Mouse (Mus musculus) heart, postnatal 10 days (tissue): Measurements from ENCODE around the gene Unc13d. TPM values are rescaled to one million over a fixed set of nuclear protein-coding genes. Genes with fewer than 3 reads are reported as not detected.

Experiments
- DNase-seq, 2 experiments: peaks; one replicate each; pipeline ENCODE4 v3.0.0; 2021
- intact Hi-C: fragments of 180-260 bp; cut with DNase I; formaldehyde crosslinking; loops from one replicate; pipeline ENCODE4 v1.15.1; 2025
- total RNA-seq, 2 experiments: library from RNA; stranded (reverse); gene quantifications; 2 replicates each; pipeline ENCODE4 v1.2.3; 2021

The Unc13d gene
- total RNA-seq, 2 experiments from 2014 or later = 0.52 to 1.0 TPM

DNA sequence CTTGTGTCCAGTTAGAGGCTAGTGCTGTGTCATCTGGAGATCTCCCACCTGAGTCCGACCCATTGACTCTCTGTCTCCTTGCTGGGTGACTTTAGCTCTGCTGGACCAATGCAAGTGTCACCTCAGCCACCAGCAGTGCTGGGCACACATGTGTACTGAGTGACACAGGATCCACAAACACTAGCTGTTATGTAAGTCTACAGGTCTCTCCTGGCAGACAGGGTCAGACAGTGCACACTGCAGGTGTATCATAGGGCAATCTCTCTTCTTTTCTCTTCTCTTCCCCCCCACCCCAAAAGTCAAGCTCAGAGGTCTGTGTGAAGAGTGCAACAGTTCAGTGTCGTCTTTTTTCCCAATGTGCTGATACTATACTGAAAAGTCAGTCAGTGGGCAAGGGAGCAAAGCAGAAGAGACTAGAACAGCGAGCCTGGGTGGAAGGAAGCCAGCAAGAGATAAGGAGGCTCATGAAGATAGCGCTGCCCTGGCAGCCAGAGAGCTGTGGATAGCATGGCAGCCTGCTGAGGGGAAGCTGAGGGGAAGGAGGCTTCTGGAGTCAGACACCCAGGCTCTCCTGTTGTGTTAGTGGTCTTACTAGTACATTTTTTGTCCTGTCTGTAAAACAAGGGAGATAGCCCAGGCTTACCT is 20.4 kb downstream of the Unc13d start:
- intact Hi-C loops = no loop called here
- DNase-seq = no peak

DNA sequence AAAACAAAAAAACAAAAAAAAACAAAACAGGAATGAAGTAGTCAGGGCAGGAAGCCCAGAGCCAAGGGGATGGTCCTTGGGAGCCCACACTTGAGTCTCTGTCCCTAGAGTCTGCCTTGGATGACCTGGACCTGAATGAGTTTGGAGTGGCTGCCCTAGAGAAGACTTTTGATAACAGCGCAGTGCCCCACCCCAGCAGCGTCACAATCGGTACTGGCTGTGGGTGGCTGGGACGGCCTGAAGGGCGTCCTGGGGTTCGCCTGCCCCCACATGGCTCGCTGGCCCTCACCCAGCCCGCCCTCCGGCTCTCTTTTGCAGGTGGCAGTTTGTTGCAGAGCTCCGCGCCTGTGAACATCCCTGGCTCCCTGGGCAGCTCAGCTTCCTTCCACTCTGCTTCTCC is 21.9 kb downstream of the Unc13d start:
- DNase-seq = no peak
- intact Hi-C loops = no loop called here

DNA sequence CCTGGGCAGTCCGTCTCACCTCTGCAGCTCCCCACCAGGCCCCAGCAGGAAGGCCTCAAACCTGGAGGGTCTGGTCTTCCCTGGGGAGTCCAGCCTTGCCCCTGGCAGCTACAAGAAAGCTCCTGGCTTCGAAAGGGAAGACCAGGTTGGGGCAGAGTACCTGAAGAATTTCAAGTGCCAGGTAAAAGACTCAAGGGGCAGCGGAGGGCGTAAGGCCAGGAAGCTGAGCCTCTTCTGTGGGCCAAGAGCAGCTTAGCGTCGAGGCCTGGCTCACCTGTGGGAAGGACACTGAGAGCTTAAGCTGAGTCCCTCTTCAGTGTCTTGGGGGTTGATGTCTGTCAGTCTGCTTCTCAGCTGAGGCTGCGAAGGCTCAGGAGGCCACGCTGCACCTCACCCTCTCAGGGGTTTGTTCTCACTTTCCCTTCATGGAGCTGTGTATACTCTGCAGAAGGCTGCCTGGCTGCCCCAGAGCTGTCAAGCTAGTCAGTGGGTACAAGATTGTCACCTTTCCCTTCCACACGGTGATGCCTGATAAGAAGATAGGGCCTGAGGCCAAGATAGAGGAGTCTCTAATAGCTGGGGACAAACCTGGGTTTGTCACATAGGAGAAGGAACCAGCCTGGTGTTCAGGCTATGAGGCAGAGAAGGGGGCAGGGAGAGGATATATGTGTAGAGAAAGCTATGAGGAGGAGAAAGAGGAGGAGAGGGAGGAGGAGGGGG is 24.1 kb downstream of the Unc13d start:
- intact Hi-C loops = no loop called here

DNA sequence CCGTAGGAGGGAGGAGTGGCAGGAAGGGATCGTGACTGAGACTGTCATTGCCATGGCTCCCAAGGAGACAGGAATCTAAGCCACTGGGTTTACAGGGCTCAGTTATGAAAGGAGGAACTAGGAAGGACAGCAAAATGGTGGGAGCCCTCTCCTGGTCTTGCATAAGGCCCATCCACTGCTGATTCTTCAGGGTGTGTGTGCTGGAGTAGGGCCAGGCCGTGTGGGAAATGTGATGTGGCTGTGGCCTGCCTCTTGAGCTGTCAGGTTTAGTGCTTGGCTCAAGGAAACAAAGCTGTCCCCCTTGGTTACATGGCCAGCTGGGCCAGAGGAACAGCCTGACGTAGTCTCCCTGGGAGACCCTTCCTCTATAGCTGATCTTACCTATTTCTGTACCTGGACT is 27.6 kb downstream of the Unc13d start:
- intact Hi-C loops = no loop called here

More for the DNA sequence above, 24.1 kb downstream of the Unc13d start:
- no peak for DNase-seq

DNA sequence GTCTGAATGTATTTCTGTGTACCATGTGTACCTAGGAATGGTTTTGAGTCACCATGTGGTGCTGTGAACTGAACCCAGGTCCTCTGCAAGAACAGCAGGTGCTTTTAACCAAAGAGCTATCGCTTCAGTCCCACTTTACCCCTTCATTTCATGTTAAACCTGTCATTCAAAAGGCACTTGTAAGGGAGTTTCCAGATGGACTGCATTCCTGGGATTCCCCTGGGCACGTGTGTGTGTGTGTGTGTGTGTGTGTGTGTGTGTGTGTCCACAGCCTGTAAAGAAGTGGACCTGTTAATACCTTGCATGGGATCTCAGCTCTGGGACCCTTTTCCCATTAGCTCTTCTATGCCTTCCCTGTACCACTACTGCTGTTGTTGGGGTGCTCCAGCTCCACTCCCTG is 28.2 kb downstream of the Unc13d start:
- no peak for DNase-seq
- intact Hi-C loops = no loop called here

More for the DNA sequence above, 27.6 kb downstream of the Unc13d start:
- DNase-seq = no peak

DNA sequence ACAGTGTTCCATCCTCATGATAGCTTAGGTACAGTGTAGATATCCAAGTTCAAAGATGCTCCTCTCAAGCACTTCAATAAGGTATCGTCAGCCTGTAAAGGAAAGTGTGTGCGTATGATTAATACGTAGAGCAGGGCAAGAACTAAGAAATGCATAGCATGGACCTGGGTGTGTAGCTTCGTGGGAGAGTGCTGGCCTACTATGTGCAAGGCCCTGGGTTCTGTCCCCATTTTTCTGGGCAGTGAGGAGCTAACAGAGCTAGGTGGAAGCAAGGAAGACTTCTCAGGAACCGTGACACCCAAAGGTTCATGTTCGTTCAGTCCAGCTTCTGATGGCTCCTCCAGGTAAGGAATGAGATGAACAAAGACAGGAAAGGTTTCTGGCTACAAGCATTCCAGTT is 32.6 kb downstream of the Unc13d start:
- intact Hi-C loops = no loop called here
- DNase-seq = no peak

DNA sequence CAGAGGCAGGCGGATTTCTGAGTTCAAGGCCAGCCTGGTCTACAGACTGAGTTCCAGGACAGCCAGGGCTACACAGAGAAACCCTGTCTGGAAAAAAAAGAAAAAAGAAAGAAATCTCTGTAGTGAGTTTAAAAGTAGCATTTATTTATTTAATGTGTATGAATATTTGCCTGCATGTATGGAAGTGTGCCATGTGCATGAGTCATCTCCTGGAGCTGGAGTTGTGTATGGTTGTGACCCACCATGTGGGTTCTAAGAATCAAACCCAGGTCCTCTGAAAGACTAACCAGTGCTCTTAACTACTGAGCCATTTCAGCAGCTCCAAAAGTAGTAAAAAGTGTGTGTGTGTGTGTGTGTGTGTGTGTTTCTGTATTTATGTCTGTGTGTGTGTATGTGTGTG is 34.5 kb downstream of the Unc13d start:
- no peak for DNase-seq

DNA sequence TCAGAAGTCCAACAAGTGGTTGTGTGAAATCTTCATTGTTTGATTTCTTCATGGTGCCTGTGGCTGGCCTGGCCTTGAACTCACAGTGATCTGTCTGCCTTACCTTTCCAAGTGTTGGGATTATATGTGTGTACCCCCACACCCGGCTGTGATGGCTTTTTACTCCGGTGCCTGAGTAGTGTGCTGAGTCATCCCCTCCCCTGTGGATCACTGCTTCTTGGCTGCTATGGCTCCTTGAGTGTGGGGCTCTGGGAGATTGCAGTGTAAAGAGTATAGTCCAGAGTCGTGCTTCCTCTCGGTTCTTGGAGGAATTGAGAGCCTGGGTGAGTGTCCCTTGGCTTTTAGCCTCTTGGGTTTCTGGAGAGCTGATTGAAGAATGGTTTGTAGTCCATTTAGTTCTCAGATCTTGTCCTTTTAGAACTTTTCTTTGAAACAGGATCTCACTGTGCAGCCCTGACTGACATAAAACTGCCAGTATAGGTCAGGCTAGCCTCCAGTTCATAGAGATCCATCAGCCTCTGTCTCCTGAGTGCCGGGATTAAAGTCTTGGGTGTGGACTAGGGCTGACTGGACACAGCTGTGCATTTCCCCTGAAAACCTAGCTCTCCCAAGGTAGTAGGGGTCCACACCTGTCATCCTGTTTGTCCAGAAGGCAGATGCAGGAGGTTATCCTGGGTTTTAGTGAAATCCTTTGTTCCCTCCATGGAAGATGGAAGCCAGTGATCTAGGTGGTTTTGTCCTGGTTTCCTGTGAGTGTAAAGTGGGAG is 35.2 kb downstream of the Unc13d start:
- intact Hi-C loops = no loop called here
- DNase-seq = no peak

More for the DNA sequence above, 34.5 kb downstream of the Unc13d start:
- intact Hi-C loops = no loop called here

DNA sequence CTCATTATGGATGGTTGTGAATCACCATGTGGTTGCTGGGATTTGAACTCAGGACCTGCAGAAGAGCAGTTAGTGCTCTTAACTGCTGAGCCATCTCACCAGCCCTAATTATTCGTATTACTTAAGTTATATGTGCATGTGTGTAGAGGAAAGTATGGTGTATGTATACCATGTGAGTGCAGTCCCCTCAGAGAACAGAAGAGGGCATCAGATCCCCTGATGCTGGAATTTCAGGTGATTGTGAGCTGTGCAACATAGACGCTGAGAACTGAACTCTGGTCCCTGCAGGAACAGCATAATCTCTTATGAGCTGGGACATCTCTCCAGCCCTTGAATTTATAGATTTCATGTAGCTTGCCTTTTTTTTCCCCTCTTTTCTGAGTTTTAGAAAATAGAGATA is 35.9 kb downstream of the Unc13d start:
- intact Hi-C loops = no loop called here

DNA sequence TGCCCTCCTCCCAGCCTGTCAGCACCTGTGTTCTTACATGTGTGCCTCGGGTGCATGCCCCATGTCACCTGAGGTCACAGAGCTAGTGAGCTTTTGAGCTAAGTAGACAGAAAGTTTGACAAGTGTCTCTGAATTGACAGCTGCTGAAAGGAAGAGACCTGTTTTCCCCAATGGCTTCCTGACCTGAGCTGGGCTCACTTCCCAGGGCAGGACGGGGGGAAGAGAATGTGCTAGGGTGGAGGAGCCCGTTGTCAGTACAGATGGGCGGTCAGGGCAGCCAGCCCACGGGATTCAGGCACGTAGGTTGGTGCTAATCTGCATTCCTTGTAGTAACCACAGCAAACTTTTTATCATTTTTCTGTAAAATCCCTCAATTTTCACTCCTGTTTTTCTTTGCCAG is 37.2 kb downstream of the Unc13d start:
- DNase-seq = peak; percentile 46
- intact Hi-C loops = no loop called here

More for the DNA sequence above, 35.9 kb downstream of the Unc13d start:
- no peak for DNase-seq

DNA sequence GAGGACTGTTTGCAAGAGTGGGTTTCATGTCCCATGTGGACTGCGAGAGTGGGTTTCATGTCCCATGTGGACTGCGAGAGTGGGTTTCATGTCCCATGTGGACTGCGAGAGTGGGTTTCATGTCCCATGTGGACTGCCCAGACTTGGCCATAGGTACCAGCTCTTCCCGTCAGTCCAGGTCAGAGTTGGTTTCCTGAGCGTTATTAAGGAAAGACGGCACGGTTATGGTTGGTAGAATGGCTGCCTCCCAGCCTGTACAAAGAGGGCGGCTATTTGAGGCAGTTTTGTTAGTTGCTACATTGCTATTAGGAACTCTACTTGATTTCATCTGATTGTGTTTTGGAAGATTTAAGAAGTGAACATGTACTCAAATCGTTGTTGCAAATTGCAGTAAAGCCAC is 39.9 kb downstream of the Unc13d start:
- intact Hi-C loops = no loop called here
- no peak for DNase-seq

DNA sequence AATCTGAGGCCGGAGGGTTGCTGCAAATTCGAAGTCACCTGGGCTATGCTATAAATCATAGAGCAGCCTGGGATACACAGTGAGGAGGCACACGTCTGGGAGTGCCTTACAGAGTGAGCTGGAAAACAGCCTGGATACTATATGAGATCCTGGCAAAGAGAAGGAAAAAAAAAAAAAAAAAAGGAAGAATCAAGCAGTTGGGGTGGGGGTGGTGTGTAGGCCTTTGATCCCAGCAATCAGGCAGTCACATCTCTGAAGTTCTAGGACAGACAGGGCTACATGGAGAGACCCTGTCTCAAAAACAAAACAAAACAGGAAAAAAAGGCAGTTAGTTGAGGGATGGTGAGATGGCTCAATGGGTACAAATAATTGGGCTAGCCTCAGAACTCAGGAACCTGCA is 41.1 kb downstream of the Unc13d start:
- intact Hi-C loops = no loop called here
- DNase-seq = no peak

DNA sequence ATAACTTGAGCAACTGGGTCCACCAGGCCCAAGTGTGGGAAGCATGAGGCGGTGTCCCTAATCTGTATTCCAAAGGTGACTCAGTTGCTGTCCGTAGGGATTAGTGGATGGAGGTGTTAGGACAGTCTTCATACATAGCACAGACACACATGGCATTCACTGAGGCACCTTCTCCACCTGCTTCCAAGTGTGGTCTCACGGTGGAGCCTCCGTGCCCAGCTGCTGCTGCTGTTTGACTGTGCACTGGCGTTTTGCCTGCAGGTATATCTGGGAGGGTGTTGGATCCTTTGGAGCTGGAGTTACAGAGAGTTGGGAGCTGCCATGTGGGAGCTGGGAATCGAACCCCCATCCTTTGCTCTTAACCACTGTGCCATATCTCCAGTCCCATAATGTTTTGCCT is 43.2 kb downstream of the Unc13d start:
- no peak for DNase-seq
- intact Hi-C loops = no loop called here

DNA sequence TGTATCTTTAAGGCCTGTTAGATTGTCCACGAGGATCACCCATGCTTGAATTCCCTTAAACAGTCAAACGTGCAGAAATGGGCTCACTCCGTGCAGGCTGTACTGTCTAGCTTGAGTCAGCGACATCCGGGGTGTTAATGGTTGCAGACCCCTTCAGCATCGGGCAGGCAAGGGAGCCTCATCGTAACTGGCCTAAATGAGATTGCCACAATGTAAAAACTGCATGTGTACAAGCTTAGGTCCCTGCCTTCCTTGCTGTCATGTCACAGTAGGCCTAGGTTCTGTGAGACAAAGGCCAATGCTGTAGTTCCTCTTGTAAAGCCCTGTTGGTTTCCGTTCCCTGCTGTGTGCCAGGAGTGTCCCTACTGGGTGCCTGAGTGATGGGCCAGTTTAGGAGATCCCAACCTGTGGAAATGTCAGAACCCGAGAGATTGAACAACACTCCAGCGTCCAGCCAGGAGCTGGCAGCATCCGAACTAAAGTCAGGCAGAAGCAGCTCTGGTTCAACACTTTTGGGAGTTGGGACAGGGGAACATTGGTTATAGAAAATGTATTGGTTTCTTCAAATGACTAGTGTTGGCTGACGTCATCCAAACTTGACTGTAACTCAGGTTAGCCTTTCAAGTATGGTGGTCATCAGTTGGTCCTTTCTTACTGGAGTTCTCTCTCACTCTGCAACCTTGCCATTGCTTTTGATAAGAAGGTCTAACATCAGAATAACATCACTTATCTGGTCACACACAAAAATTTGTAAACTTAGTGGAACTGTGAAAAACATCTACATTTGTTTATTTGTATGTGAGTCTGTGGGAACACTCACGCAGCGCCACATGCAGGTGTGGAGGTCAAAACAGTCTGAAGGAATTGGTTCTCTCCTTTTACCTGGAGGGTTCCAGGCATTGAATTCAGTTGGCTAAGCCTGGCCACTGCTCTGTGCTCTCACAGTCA is 46.6 kb downstream of the Unc13d start:
- intact Hi-C loops = loop anchor here (2.0 kb wide), 2 partner anchors 54 to 100 kb away; partner anchors contain the start of gene Trim65
- peak in 1 of 2 experiments; percentile 15 for DNase-seq

DNA sequence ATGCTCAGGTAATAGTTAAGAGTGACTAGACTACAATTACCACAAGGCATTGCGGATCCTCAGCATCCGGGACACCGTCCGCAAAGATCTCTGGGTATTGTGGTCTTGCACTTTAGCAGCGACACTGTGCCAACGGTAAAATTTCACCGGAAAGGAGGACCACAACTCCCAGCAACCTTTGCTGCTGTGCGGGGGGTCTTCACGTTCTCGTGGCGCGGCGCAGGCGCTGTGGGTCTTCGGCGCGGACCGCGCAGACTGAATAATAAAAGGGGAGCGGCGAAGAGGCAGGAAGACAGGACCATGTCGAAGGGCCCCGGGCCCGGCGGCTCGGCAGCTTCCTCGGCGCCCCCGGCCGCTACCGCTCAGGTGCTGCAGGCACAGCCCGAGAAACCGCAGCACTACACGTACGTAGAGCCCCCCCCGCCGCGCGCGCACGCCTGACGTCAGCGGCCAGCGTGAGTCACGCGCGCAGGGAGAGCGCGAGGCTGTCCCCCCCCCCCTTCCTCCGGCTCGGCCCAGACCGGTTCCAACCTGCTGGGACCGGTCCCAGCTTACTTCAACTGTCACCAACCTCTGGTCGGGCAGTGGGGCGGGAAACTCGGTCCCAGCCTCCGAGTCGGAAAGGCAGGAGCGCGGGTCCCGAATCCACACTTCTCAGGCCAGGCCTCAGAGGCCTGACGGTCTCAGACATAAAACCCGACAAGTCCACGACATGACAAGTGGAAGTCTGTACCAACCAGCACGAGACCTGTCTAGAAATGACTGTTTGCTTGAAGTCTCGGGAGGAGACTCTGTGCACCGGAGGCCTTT is 47.5 kb downstream of the Unc13d start, which contains the start of gene Unk:
Unk (plus strand) TSS at position 235 of the 810 bp plus-strand sequence.
- peak; percentile 99 for DNase-seq
- intact Hi-C loops = loop anchor here (2.0 kb wide), 2 partner anchors 55 to 101 kb away; partner anchors contain the start of gene Trim65

DNA sequence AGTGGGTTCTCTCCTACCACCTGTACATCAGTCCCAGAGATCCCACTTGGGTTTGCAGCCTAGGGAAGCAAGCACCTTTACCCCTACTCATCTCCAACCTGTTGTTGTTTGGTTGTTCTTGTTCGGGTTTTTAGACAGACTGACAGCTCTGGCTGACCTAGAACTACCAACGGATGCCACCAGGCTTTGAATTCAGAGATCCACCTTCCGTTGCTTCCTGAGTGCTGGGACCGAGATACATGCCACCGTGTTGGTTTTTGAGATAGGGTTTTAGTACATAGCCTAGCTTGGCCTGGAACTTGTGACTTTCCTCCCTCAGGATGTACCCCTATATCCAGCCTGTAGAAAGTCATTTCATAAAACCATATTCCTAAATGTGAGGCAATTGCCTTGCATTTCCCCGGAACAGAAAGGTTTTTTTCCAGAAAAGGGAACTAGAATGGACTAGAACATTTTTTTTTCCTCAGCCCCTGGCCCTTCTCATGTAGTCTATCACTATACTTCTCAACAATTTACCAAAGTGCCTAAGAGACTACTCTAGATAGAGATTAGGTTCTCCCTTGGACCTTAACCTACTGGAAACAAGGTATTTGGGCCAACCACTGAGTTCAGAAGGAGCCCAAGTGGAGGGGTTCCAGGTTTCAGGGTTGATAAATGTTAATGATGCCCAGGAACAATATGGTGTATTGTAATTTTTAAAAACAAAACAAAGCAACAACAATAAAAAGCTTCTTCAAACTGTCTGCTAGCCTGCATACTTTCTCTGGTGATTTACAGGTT is 48.5 kb downstream of the Unc13d start:
- no peak for DNase-seq
- intact Hi-C loops = no loop called here

DNA sequence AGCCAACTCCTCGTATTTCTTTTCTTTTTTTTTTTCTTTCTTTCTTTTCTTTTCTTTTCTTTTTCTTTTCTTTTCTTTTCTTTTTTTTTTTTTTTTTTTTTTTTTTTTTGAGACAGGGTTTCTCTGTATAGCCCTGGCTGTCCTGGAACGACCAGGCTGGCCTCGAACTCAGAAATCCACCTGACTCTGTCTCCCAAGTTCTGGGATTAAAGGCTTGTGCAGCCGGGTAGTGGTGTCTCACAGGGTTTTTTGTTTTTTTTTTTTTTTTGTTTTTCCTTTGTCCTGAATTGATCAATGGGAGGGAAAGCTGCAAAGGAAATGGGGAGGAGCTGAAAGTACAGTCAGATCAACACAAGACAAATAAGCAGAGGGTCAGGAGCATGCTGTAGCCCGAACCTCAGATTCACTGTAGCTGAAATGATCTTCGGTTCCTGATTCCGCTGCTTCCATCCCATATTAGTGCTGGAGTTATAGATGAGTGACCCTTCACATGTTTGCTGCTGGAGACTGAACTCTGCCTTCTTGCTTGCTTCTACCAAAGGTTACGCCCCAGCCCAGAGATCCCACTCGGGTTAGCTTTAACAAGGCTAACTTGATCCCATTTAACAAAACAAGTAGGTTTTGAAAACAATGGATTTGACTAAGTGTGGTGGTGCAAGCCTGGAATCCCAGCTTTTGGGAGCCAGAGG is 49.4 kb downstream of the Unc13d start:
- DNase-seq = no peak
- intact Hi-C loops = no loop called here

DNA sequence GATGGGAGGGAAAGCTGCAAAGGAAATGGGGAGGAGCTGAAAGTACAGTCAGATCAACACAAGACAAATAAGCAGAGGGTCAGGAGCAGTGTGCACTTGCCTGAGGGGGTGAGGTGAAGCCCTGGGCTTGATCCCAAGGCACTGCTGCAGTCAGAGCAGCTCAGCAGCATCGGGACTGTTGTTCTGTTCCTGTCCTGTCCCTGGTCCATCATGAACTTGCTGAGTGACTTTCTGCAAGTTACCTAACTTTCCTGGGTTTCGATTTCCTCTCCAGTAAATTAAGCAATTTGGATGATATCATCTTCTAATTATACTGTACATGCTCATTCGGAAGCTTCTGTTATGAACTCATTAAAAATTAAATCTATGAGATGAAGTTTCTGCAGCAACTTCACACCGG is 50.0 kb downstream of the Unc13d start, which contains the start of gene H3f3b:
H3f3b (minus strand) TSS at position 207 of the 400 bp plus-strand sequence.
- no peak for DNase-seq
- intact Hi-C loops = no loop called here
